Mouse (Mus musculus) hindbrain, embryonic 16.5 days (tissue): ENCODE measurements around the gene Usf2. TPM values are rescaled to one million over a fixed set of nuclear protein-coding genes. Genes with fewer than 3 reads are reported as not detected.

ENCODE experiments used
- ATAC-seq: fragments of 200-750 bp; cut with Nextera tagmentation; 2 replicates; pipeline ENCODE4 v1.8.0; 2017; ENCODE audit warnings: moderate TSS enrichment, moderate library complexity
- H3K27ac ChIP-seq: fragments of 300-500 bp; sonication (generic); 2 replicates; pipeline ENCODE4 v1.5.1; 2014; ENCODE audit warnings: low read depth, mild to moderate bottlenecking, control low read depth, low read length, moderate library complexity
- H3K27me3 ChIP-seq: fragments of 300-500 bp; sonication (generic); replicated peaks from 2 replicates; pipeline ENCODE4 v1.6.1; 2014; ENCODE audit warnings: low read length; ENCODE audit not compliant: control insufficient read depth, insufficient read depth
- H3K36me3 ChIP-seq: fragments of 300-500 bp; sonication (generic); 2 replicates; pipeline ENCODE4 v1.6.1; 2014; ENCODE audit warnings: mild to moderate bottlenecking, low read length, moderate library complexity, mixed read lengths; ENCODE audit not compliant: control insufficient read depth, insufficient read depth
- H3K4me1 ChIP-seq: fragments of 300-500 bp; sonication (generic); 2 replicates; pipeline ENCODE4 v1.6.1; 2014; ENCODE audit warnings: low read depth, low read length; ENCODE audit not compliant: control insufficient read depth, insufficient read depth
- H3K4me2 ChIP-seq: fragments of 300-500 bp; sonication (generic); 2 replicates; pipeline ENCODE4 v1.6.1; 2014; ENCODE audit warnings: mild to moderate bottlenecking, low read length, control low read depth, moderate library complexity
- H3K4me3 ChIP-seq: fragments of 300-500 bp; sonication (generic); 2 replicates; pipeline ENCODE4 v1.5.1; 2014; ENCODE audit warnings: mild to moderate bottlenecking, low read length, control low read depth, moderate library complexity
- H3K9ac ChIP-seq: fragments of 300-500 bp; sonication (generic); 2 replicates; pipeline ENCODE4 v1.6.1; 2014; ENCODE audit warnings: low read depth, mild to moderate bottlenecking, control low read depth, low read length, moderate library complexity
- H3K9me3 ChIP-seq: fragments of 300-500 bp; sonication (generic); 2 replicates; pipeline ENCODE4 v1.6.1; 2014; ENCODE audit warnings: mild to moderate bottlenecking, low read length, moderate library complexity; ENCODE audit not compliant: control insufficient read depth
- WGBS: fragments of 180-500 bp; shearing (Covaris S2); extraction: QIAGEN DNeasy Blood & Tissue Kit; methylation state at CpG from one replicate; pipeline ENCODE4 v1.1.7; 2014; 5-methylcytosine and 5-hydroxymethylcytosine counted together
- polyA plus RNA-seq: library from polyadenylated mRNA; unstranded; fragments of >200 nt; fragmentation: Nextera tagmentation; extraction: Ambion mirVana; gene quantifications from 2 replicates; pipeline ENCODE4 v1.2.1, GENCODE M21; 2015

Gene Usf2
- polyA plus RNA-seq, 1 experiment from 2014 or later: 25.7 TPM

DNA sequence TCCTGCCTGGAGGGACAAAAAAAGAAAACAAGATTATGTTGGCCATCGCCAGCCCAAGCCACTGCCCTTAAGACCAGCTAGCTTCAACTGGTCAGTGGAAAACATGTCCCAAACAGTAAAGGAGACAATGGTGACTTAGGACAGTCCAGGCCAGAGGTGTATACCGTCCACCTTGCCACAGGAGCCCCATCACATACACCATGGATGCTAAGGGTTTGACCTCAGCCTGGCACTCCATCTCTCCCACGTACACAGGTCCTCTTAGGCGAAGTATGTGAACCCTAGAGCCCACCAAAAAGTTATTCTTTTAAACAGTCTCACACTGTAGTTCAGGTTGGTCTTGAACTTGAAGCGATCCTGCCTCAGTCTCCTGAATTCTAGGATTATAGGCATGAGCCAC lies 6.3 kb upstream of the Usf2 start:
- WGBS: 95% methylated on average over 5 of the region's 5 CpGs
- no peaks in the 10 kb centered on the region for H3K9me3 ChIP-seq
- ATAC-seq: no peak

DNA sequence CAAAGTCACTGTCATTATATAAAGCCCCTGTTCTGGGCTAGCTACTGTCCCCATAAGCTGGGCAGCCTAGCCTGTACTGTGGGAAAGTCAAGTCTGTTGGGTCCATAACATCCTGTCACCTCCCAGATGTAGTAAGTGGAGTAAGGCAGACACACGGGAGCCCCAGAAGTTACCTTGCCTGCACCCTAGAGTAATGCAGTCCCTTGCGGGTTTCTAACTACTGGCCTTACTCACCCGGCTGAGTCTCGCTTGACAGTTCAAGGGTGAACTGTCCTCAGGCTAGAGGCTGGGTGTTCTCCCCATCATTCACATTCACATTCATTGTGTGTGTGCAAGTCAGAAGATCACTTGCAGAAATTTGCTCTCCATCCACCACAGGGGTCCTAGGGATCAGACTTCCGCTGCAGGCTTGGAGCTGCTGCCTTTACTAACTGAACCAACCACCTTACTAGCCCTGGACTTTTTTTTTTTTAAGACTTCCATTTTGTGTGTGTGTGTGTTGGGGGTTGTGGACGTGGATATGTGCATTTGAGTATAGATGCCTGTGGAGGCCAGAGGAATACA lies 3.3 kb upstream of the Usf2 start:
- Histone ChIP-seq H3K9me3 (no peaks in the 10 kb centered on the region), H3K27me3 (no peaks in the 10 kb centered on the region), H3K4me2 (no peak overlapping the region), H3K27ac (no peak overlapping the region), H3K36me3 (no peaks in the 10 kb centered on the region), H3K4me1 (peaks cover 18% of the 10 kb centered on the region), H3K9ac (no peak overlapping the region), H3K4me3 (no peak overlapping the region)
- no peak for ATAC-seq
- 90% methylated on average over 6 of the region's 6 CpGs for WGBS

More for the DNA sequence above, 6.3 kb upstream of the Usf2 start:
- peaks cover 8% of the 10 kb centered on the region for H3K4me1 ChIP-seq
- no peaks in the 10 kb centered on the region for H3K36me3 ChIP-seq
- no peak overlapping the region for H3K4me2 ChIP-seq
- no peaks in the 10 kb centered on the region for H3K27me3 ChIP-seq
- no peak overlapping the region for H3K27ac ChIP-seq
- H3K4me3 ChIP-seq: no peak overlapping the region
- H3K9ac ChIP-seq: no peak overlapping the region

- peaks cover 18% of the 10 kb centered on the region for H3K4me1 ChIP-seq
- no peak overlapping the region for H3K27ac ChIP-seq
- ATAC-seq: no peak
- no peak overlapping the region for H3K4me2 ChIP-seq
- H3K9ac ChIP-seq: no peak overlapping the region
- H3K36me3 ChIP-seq: peaks cover 4% of the 10 kb centered on the region
- H3K4me3 ChIP-seq: no peak overlapping the region
- H3K9me3 ChIP-seq: no peaks in the 10 kb centered on the region
- WGBS: 95% methylated on average over 9 of the region's 9 CpGs
- no peaks in the 10 kb centered on the region for H3K27me3 ChIP-seq
These were observed 2.4 kb upstream of the Usf2 start for GRCm38 (mm10) chr7:30958866-30959487.

DNA sequence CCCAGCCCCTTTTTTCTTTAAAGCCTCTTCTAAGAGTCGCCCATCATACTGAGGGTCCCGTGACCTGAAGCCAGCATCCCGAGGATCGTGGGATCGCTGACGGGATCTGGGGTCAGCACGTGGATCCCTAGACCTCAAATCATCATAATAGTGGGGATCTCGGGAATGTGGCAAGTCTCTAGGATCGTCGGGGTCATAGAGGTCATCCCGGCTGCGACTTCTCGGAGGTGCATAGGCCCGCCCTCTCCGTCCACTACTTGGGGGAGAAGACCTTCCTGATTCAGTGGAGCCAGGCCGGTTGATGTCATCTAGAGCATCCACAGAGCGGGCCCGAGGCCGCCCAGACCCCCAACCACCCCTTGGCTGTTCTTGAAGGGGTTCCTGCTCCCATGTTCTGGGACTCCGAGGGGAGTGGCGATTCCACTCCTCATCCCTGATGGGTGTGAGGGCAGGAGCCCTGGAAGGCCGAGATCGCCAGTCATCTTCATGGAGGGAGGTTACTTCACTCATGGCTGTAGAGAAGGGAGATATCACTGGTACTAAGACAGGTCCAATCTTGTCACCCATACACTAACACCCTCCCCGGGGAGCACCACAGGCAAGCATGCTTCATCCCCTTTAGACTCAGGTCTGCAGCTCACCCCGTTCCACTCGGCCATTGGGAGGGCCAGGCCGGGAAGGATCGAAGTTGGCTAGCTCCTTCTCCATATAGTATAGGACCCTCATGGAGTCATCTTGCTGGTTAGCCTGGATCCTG lies 1.7 kb upstream of the Usf2 start:
- no peaks in the 10 kb centered on the region for H3K27me3 ChIP-seq
- H3K4me2 ChIP-seq: peak overlapping the region; percentile 65
- ATAC-seq: no peak
- peak overlapping the region; percentile 87 for H3K4me3 ChIP-seq
- H3K27ac ChIP-seq: peak overlapping the region; percentile 99
- peaks cover 11% of the 10 kb centered on the region for H3K36me3 ChIP-seq
- 70% methylated on average over 28 of the region's 28 CpGs for WGBS
- peak overlapping the region; percentile 98 for H3K9ac ChIP-seq
- H3K9me3 ChIP-seq: no peaks in the 10 kb centered on the region
- H3K4me1 ChIP-seq: peaks cover 18% of the 10 kb centered on the region

- 0% methylated on average over 43 of the region's 43 CpGs for WGBS
- H3K4me2 ChIP-seq: peak overlapping the region; percentile 65
These were observed 772 bp upstream of the Usf2 start for GRCm38 (mm10) chr7:30957367-30957783.

DNA sequence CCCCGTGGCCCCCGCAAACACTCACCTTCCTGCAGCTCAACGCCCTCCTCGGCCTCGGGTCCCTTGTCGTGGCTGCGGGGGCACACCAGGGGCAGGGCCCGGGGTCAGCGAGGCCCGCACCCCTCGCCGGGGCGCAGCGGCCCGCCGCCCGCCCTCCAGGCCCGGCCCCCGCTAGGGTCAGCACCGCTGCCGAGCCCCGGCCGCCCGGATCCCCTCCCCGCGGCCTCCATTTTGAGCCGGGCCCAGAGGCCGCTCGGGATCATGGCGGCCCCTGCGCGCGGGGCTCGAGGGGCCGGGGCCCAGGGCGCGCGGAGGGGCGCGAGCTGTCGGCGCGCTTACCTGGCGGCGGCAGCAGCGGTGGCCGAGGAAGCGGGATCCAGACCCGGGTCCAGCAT lies 249 bp downstream of the Usf2 start:
- peak overlapping the region; percentile 99 for H3K27ac ChIP-seq
- peak; percentile 35 for ATAC-seq
- H3K36me3 ChIP-seq: peaks cover 21% of the 10 kb centered on the region
- peak overlapping the region; percentile 65 for H3K4me2 ChIP-seq
- H3K4me3 ChIP-seq: peak overlapping the region; percentile 87
- peaks cover 18% of the 10 kb centered on the region for H3K4me1 ChIP-seq
- WGBS: 0% methylated on average over 20 of the region's 49 CpGs
- no peaks in the 10 kb centered on the region for H3K9me3 ChIP-seq
- peak overlapping the region; percentile 98 for H3K9ac ChIP-seq
- H3K27me3 ChIP-seq: no peaks in the 10 kb centered on the region

More at GRCm38 (mm10) chr7:30957367-30957783, 772 bp upstream of the Usf2 start:
- Histone ChIP-seq H3K4me3 (peak overlapping the region; percentile 87), H3K9ac (peak overlapping the region; percentile 98), H3K4me1 (peaks cover 18% of the 10 kb centered on the region), H3K27ac (peak overlapping the region; percentile 99), H3K27me3 (no peaks in the 10 kb centered on the region), H3K9me3 (no peaks in the 10 kb centered on the region), H3K36me3 (peaks cover 18% of the 10 kb centered on the region)
- peak; percentile 76 for ATAC-seq

DNA sequence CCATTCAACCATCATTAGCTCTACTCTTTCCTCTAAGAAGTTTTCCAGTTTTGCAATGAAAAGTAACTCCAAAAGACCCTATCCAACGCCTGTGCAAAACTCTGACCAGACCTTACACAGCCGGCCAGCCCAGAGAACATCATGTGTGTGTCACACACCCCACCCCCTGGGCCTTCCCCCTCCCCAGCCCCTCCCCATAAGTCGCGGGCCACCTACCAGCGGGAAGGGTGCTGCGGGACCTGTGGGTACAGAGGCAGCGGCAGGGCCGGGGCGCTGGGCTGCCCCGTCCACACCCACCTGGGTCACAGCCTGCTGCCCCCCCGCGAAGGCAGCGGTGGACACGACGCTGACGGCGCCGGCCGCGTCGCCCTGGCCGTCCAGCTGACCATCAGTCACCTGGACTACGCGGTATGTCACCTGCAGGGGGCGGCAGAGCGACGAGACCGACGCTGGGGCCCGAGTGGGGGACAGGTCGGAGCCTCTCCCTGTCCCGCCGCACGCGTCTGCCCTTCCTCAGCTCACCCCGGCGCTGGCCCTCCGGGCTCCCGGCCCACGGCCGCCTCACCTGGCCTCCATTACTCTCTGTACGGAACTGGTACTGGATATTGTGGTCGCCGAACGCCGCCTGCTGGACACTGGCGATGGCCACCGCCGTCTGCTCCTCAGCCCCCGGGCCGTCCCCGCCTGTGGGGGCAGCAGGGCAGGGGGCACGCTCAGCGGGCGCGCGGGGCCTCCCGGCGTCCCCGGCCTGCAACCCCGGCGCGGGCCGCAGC lies 833 bp downstream of the Usf2 start:
- WGBS: under 1% methylated on average over 42 of the region's 64 CpGs

DNA sequence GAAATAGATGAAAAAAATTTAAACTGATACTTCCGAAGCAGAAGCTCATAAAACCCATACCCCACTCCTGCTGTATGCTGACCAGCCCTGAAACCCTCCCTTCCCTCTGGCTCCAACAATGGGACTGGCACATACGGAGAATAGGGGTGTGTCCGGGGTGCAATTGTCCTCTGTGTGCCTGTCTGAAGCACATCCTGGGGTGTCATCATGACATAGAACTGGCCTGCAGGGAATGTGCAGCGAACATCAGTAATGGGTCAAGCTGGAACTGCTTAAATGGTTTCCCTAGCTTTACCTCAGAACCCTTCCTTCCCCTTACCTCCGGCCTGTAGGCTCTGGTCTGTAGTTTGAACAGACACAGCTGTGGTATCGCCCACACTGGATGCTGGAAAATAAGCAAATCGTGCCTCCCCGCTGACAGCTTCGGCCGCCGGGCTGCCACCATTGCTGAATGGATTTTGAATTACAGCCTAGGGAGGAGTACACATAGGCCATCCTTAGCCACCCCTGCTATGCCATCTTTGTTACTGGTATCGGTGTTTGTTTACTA lies 1.6 kb downstream of the Usf2 start:
- Histone ChIP-seq H3K9ac (peak overlapping the region; percentile 19; the same call in 1 of the 2 replicates), H3K4me3 (peak overlapping the region; percentile 87), H3K4me1 (peaks cover 18% of the 10 kb centered on the region), H3K27ac (no peak overlapping the region), H3K27me3 (no peaks in the 10 kb centered on the region), H3K36me3 (peaks cover 21% of the 10 kb centered on the region), H3K4me2 (peak overlapping the region; percentile 65), H3K9me3 (no peaks in the 10 kb centered on the region)
- WGBS: 76% methylated on average over 12 of the region's 12 CpGs
- no peak for ATAC-seq

More for the DNA sequence above, 833 bp downstream of the Usf2 start:
- Histone ChIP-seq H3K4me3 (peak overlapping the region; percentile 87), H3K9me3 (no peaks in the 10 kb centered on the region), H3K9ac (peak overlapping the region; percentile 98), H3K27ac (peak overlapping the region; percentile 99), H3K4me1 (peaks cover 18% of the 10 kb centered on the region), H3K27me3 (no peaks in the 10 kb centered on the region), H3K4me2 (peak overlapping the region; percentile 65), H3K36me3 (peaks cover 21% of the 10 kb centered on the region)
- ATAC-seq: peak; percentile 70
